Comparison of ENCODE assay signal across 14 mouse cellular contexts in the genomic region with DNA sequence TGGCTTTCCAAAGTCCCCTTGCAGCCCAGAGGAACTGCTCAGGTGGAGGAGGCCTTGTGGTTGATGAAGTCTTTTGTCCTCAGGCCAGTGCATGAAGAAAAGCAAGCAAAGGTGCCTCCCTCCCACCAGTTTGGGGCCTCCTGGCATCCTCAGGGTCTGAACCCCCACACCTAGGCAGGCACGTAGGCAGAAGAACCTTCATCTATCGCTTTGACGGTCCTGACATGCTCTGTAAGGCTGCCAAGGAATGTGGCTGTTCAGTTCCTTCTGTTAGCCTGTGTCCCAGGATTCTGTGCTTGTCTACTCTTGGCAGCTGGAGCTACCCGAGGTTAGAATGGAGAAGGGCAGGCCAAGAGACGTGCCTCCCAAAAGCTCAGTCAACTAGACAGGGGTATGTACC.
"Had no signal": no experiment of that assay in that cellular context is flagged by ENCODE, and none has a peak within 500 bp of the region (broad histone marks: within the 10 kb centered on the region; RNA-seq: fewer than 3 reads in every experiment).

No protein-coding gene starts in this region.

- H3K36me3 ChIP-seq: limb, embryonic 12.5 days; midbrain, embryonic 10.5 days; neural tube, embryonic 15.5 days had no signal

- H3K27ac ChIP-seq: kidney, postnatal 0 days; limb, embryonic 12.5 days; liver, embryonic 14.5 days; midbrain, embryonic 10.5 days; neural tube, embryonic 15.5 days had no signal

- H3K9me3 ChIP-seq: limb, embryonic 12.5 days; midbrain, embryonic 10.5 days; neural tube, embryonic 15.5 days had no signal

- DNase-seq: kidney, adult 11 months; kidney, adult 9 months; kidney, postnatal 36 days; layer of hippocampus, adult 9-11 months; layer of hippocampus, postnatal 36 days; lung, adult 18-20 months; midbrain, embryonic 14.5 days; thymus, postnatal 36 days had no signal

- H3K27me3 ChIP-seq: neural tube, embryonic 15.5 days had no signal

- H3K4me1 ChIP-seq: neural tube, embryonic 15.5 days had no signal

- H3K4me3 ChIP-seq: limb, embryonic 12.5 days; midbrain, embryonic 10.5 days; myocyte; neural tube, embryonic 15.5 days had no signal
